Mouse (Mus musculus): ENCODE results near the gene Slco6c1. TPM values are rescaled to one million over a fixed set of nuclear protein-coding genes. Genes with fewer than 3 reads are reported as not detected.

The Slco6c1 gene
- not detected for polyA plus RNA-seq (2015; fragmentation: Illumina TruSeq; extraction: RNeasy Lipid Tissue Mini Kit (QIAGEN cat#74804); ENCODE audit: insufficient read depth, low read depth, low replicate concordance)

GRCm38 (mm10) chr1:97128201-97128600 is at the start of gene Slco6c1:
Gene Slco6c1 (minus strand): TSS chr1:97128301.

